Mouse (Mus musculus) ES-E14 (cell line): ENCODE data around the gene Slc36a2.

Experiments used
- CHD2 ChIP-seq: IDR thresholded peaks from 2 replicates; pipeline ENCODE4 v1.6.1; 2014; ENCODE audit warnings: mild to moderate bottlenecking, low read depth, low read length, inconsistent platforms
- HCFC1 ChIP-seq: IDR thresholded peaks from 2 replicates; pipeline ENCODE4 v1.6.1; 2012; ENCODE audit warnings: low read length, inconsistent platforms, borderline replicate concordance; ENCODE audit not compliant: insufficient read depth
- MAFK ChIP-seq: IDR thresholded peaks from 2 replicates; pipeline ENCODE4 v1.6.1; 2014; ENCODE audit warnings: mild to moderate bottlenecking, low read depth, low read length, inconsistent platforms; ENCODE audit not compliant: insufficient read depth
- ZNF384 ChIP-seq: IDR thresholded peaks from 2 replicates; pipeline ENCODE4 v1.6.1; 2012; ENCODE audit warnings: low read depth, low read length, inconsistent platforms

GRCm38 (mm10) chr11:55131077-55131742 lies 53.7 kb downstream of the Slc36a2 start:
- TF ChIP-seq HCFC1 (no peak), MAFK (no peak; the same call in 1 of the 2 replicates), ZNF384 (no peak), CHD2 (no peak)
